Mouse (Mus musculus) intestine, embryonic 16.5 days (tissue): ENCODE measurements around the gene Scn1b. TPM values are rescaled to one million over a fixed set of nuclear protein-coding genes. Genes with fewer than 3 reads are reported as not detected.

Experiments used
- ATAC-seq: fragments of 200-750 bp; cut with Nextera tagmentation; 2 replicates; pipeline ENCODE4 v1.8.0; 2017; ENCODE audit warnings: moderate TSS enrichment, moderate library complexity
- H3K27ac ChIP-seq: fragments of 300-500 bp; sonication (generic); 2 replicates; pipeline ENCODE4 v1.5.1; 2014; ENCODE audit warnings: mild to moderate bottlenecking, low read length
- H3K27me3 ChIP-seq: fragments of 300-500 bp; sonication (generic); replicated peaks from 2 replicates; pipeline ENCODE4 v1.6.1; 2014; ENCODE audit warnings: low read length, control low read depth, mixed read lengths; ENCODE audit not compliant: control insufficient read depth, insufficient read depth
- H3K36me3 ChIP-seq: fragments of 300-500 bp; sonication (generic); 2 replicates; pipeline ENCODE4 v1.6.1; 2014; ENCODE audit warnings: low read length, control low read depth; ENCODE audit not compliant: control insufficient read depth, insufficient read depth
- H3K4me1 ChIP-seq: fragments of 300-500 bp; sonication (generic); 2 replicates; pipeline ENCODE4 v1.6.1; 2014; ENCODE audit warnings: low read length, control low read depth, mixed read lengths; ENCODE audit not compliant: control insufficient read depth, insufficient read depth
- H3K4me2 ChIP-seq: fragments of 300-500 bp; sonication (generic); 2 replicates; pipeline ENCODE4 v1.6.1; 2014; ENCODE audit warnings: low read depth, low read length, control low read depth
- H3K4me3 ChIP-seq: fragments of 300-500 bp; sonication (generic); 2 replicates; pipeline ENCODE4 v1.5.1; 2014; ENCODE audit warnings: mild to moderate bottlenecking, low read length
- H3K9ac ChIP-seq: fragments of 300-500 bp; sonication (generic); 2 replicates; pipeline ENCODE4 v1.6.1; 2014; ENCODE audit warnings: low read depth, low read length
- H3K9me3 ChIP-seq: fragments of 300-500 bp; sonication (generic); 2 replicates; pipeline ENCODE4 v1.6.1; 2016; ENCODE audit warnings: low read length, control low read depth; ENCODE audit not compliant: control insufficient read depth
- WGBS: fragments of 180-500 bp; shearing (Covaris S2); extraction: QIAGEN DNeasy Blood & Tissue Kit; methylation state at CpG from one replicate; pipeline ENCODE4 v1.1.7; 2014; 5-methylcytosine and 5-hydroxymethylcytosine counted together
- polyA plus RNA-seq: library from polyadenylated mRNA; unstranded; fragments of >200 nt; fragmentation: Nextera tagmentation; extraction: Ambion mirVana; gene quantifications from 2 replicates; pipeline ENCODE4 v1.2.1, GENCODE M21; 2015

Scn1b gene
- polyA plus RNA-seq, 1 experiment from 2014 or later, result 0.16 TPM

GRCm38 (mm10) chr7:31112036-31112435, 14.8 kb downstream of the Scn1b start:
- no peak overlapping the region for H3K4me2 ChIP-seq
- H3K4me3 ChIP-seq, result no peak overlapping the region
- ATAC-seq, result no peak
- H3K27me3 ChIP-seq, result no peaks in the 10 kb centered on the region
- 36% methylated on average over 4 of the region's 4 CpGs for WGBS
- H3K9me3 ChIP-seq, result no peaks in the 10 kb centered on the region
- H3K36me3 ChIP-seq, result no peaks in the 10 kb centered on the region
- no peak overlapping the region for H3K9ac ChIP-seq
- H3K27ac ChIP-seq, result no peak overlapping the region
- H3K4me1 ChIP-seq, result peaks cover 18% of the 10 kb centered on the region

- no peak overlapping the region for H3K4me3 ChIP-seq
- H3K9ac ChIP-seq, result no peak overlapping the region
- WGBS, result 77% methylated on average over 15 of the region's 15 CpGs
- peaks cover 18% of the 10 kb centered on the region for H3K4me1 ChIP-seq
- ATAC-seq, result no peak
- H3K36me3 ChIP-seq, result no peaks in the 10 kb centered on the region
- no peaks in the 10 kb centered on the region for H3K9me3 ChIP-seq
- no peak overlapping the region for H3K4me2 ChIP-seq
- no peak overlapping the region for H3K27ac ChIP-seq
- H3K27me3 ChIP-seq, result no peaks in the 10 kb centered on the region
Measured at GRCm38 (mm10) chr7:31110861-31111385, 15.9 kb downstream of the Scn1b start.

DNA sequence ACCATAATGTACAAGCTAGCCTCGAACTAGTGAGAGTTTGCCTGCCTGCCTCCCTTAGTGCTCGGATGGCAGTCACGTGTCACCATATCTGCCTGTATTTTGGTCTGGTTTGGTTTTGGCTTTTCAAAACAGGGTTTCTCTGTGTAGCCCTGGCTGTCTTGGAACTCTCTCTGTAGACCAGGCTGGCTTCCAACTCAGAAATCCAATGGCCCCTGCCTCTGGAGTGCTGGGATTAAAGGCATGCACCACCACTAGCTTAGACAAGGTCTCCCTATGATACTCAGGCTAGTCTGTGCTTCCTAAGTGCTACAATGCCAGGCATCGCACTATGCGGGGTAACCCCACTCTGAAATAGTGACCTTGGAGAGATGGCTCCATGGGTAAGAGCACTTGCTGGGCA, 17.0 kb downstream of the Scn1b start:
- no peak overlapping the region for H3K4me3 ChIP-seq
- H3K4me2 ChIP-seq, result no peak overlapping the region
- no peaks in the 10 kb centered on the region for H3K9me3 ChIP-seq
- H3K27ac ChIP-seq, result no peak overlapping the region
- WGBS, result 89% methylated on average over 5 of the region's 5 CpGs
- H3K36me3 ChIP-seq, result no peaks in the 10 kb centered on the region
- H3K4me1 ChIP-seq, result peaks cover 9% of the 10 kb centered on the region
- H3K27me3 ChIP-seq, result no peaks in the 10 kb centered on the region
- H3K9ac ChIP-seq, result no peak overlapping the region
- no peak for ATAC-seq

GRCm38 (mm10) chr7:31109091-31109490, 17.7 kb downstream of the Scn1b start:
- Histone ChIP-seq H3K4me1 (peaks cover 5% of the 10 kb centered on the region), H3K4me3 (no peak overlapping the region), H3K9ac (no peak overlapping the region), H3K27me3 (no peaks in the 10 kb centered on the region), H3K4me2 (no peak overlapping the region), H3K27ac (no peak overlapping the region), H3K36me3 (no peaks in the 10 kb centered on the region), H3K9me3 (no peaks in the 10 kb centered on the region)
- 41% methylated on average over 7 of the region's 7 CpGs for WGBS
- ATAC-seq, result no peak

GRCm38 (mm10) chr7:31107781-31108180, 19.0 kb downstream of the Scn1b start:
- H3K4me3 ChIP-seq, result no peak overlapping the region
- no peaks in the 10 kb centered on the region for H3K36me3 ChIP-seq
- 86% methylated on average over 11 of the region's 11 CpGs for WGBS
- H3K27me3 ChIP-seq, result no peaks in the 10 kb centered on the region
- no peak overlapping the region for H3K4me2 ChIP-seq
- H3K9ac ChIP-seq, result no peak overlapping the region
- H3K9me3 ChIP-seq, result no peaks in the 10 kb centered on the region
- peaks cover 5% of the 10 kb centered on the region; the same call in 1 of the 2 replicates for H3K4me1 ChIP-seq
- H3K27ac ChIP-seq, result no peak overlapping the region
- ATAC-seq, result no peak

- Histone ChIP-seq H3K4me1 (no peaks in the 10 kb centered on the region), H3K27ac (no peak overlapping the region), H3K4me3 (no peak overlapping the region), H3K9ac (no peak overlapping the region), H3K36me3 (no peaks in the 10 kb centered on the region), H3K27me3 (no peaks in the 10 kb centered on the region), H3K9me3 (no peaks in the 10 kb centered on the region), H3K4me2 (no peak overlapping the region)
- WGBS, result 62% methylated on average over 3 of the region's 3 CpGs
- ATAC-seq, result no peak
Measured at GRCm38 (mm10) chr7:31106166-31106565, 20.6 kb downstream of the Scn1b start.

- Histone ChIP-seq H3K27me3 (no peaks in the 10 kb centered on the region), H3K36me3 (no peaks in the 10 kb centered on the region), H3K9me3 (no peaks in the 10 kb centered on the region), H3K9ac (no peak overlapping the region), H3K27ac (no peak overlapping the region), H3K4me2 (no peak overlapping the region), H3K4me1 (no peaks in the 10 kb centered on the region), H3K4me3 (no peak overlapping the region)
- ATAC-seq, result 0 out of 2 replicates have a peak, but pooled peaks have one; percentile 16
- WGBS, result 63% methylated on average over 15 of the region's 15 CpGs
Measured at GRCm38 (mm10) chr7:31105061-31105768, 21.6 kb downstream of the Scn1b start.

- no peak for ATAC-seq
- H3K9ac ChIP-seq, result no peak overlapping the region
- no peaks in the 10 kb centered on the region for H3K36me3 ChIP-seq
- WGBS, result 74% methylated on average over 14 of the region's 14 CpGs
- H3K4me1 ChIP-seq, result no peaks in the 10 kb centered on the region
- no peaks in the 10 kb centered on the region for H3K27me3 ChIP-seq
- no peak overlapping the region for H3K4me3 ChIP-seq
- no peak overlapping the region for H3K27ac ChIP-seq
- H3K9me3 ChIP-seq, result no peaks in the 10 kb centered on the region
- H3K4me2 ChIP-seq, result no peak overlapping the region
Measured at GRCm38 (mm10) chr7:31100786-31101185, 26.0 kb downstream of the Scn1b start.

- no peaks in the 10 kb centered on the region for H3K36me3 ChIP-seq
- no peaks in the 10 kb centered on the region for H3K27me3 ChIP-seq
- H3K4me1 ChIP-seq, result no peaks in the 10 kb centered on the region
- ATAC-seq, result no peak
- WGBS, result 90% methylated on average over 6 of the region's 6 CpGs
- no peak overlapping the region for H3K4me2 ChIP-seq
- no peak overlapping the region for H3K4me3 ChIP-seq
- no peaks in the 10 kb centered on the region for H3K9me3 ChIP-seq
- no peak overlapping the region for H3K9ac ChIP-seq
- no peak overlapping the region for H3K27ac ChIP-seq
Measured at GRCm38 (mm10) chr7:31099612-31099982, 27.2 kb downstream of the Scn1b start.
